Mouse (Mus musculus) lung, postnatal 0 days (tissue): Measurements from ENCODE around the gene Adgrl2.

Experiments
- CTCF ChIP-seq: IDR thresholded peaks from 2 replicates; pipeline ENCODE4 v1.5.1; 2016; ENCODE audit warnings: antibody characterized with exemption, mild to moderate bottlenecking
- EP300 ChIP-seq: IDR thresholded peaks from 2 replicates; pipeline ENCODE4 v1.6.1; 2016; ENCODE audit warnings: antibody characterized with exemption, mild to moderate bottlenecking, control low read depth

GRCm38 (mm10) chr3:148819323-148820046 lies 170.9 kb downstream of the Adgrl2 start:
- TF ChIP-seq CTCF (no peak), EP300 (no peak)
